Mouse (Mus musculus): ENCODE results near the gene Gpatch2. TPM values are rescaled to one million over a fixed set of nuclear protein-coding genes. Genes with fewer than 3 reads are reported as not detected.

Gene Gpatch2
- polyA plus RNA-seq, 1 experiment from 2014 or later: 11.9 TPM

DNA sequence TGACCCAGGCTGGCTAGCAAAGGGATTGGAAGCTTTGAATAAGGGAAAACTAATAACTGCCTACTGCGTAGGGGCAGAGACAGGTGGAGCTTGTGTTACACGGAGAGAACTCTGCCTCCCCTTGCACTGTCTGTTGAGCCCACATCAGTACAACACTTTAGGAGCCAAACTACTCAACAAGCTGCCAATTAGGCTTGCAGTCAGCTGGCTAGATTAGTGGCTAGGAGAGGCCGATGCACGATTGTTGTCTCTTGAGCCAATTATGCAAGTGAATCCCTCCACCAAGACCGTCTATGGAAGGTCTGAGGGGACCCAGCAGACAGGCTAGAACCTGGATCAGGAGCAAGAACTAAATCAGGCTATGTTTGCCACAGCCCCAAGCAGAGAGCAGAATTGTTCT lies 129.8 kb downstream of the Gpatch2 start:
- ATAC-seq (no peak), DNase-seq (ENCODE audit: low spot score) (no peak)
- H3K27ac ChIP-seq (ENCODE audit: low read length): no peak overlapping the region
- H3K4me1 ChIP-seq (ENCODE audit: insufficient read depth, low read depth, low read length): no peaks in the 10 kb centered on the region
- no peak overlapping the region for H3K4me3 ChIP-seq (ENCODE audit: low read depth, low read length)
- H3K27me3 ChIP-seq (replicated peaks; ENCODE audit: insufficient read depth, low read length): no peaks in the 10 kb centered on the region
- H3K9me3 ChIP-seq (ENCODE audit: low read length): no peaks in the 10 kb centered on the region
- TF ChIP-seq EP300 (IDR thresholded peaks at IDR 0.05) (no peak), CTCF (IDR thresholded peaks at IDR 0.05) (no peak)
- no peak overlapping the region for H3K4me2 ChIP-seq (replicated peaks; ENCODE audit: low read depth, low read length)
- H3K9ac ChIP-seq (replicated peaks; ENCODE audit: low read depth): no peak overlapping the region
- WGBS: 87% methylated on average over 5 of the region's 5 CpGs
- peaks cover 7% of the 10 kb centered on the region; the same call in 1 of the 2 replicates for H3K36me3 ChIP-seq (ENCODE audit: insufficient read depth, low read length)

DNA sequence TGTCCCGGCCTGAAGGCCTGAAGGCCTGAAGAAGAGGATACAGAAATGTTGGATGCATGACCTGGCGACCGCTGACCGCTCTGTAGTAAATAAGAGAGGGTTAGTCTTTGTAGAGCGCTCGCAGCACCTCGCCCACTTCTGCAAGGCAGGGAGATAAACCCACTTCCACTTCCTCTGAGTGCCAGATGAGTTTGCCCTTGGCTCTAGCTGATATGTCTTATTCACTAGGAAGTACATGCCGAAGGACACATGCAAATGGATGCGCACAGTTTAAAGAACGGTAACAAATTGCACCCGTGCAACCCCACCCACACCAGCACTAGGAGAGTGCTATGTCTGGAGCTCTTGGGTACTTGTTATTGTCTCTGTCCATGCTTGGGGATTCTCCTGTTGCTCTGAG lies 131.6 kb downstream of the Gpatch2 start:
- DNase-seq (ENCODE audit: low spot score) (no peak), ATAC-seq (no peak)
- H3K27me3 ChIP-seq (replicated peaks; ENCODE audit: insufficient read depth, low read length): no peaks in the 10 kb centered on the region
- H3K9ac ChIP-seq (replicated peaks; ENCODE audit: low read depth): no peak overlapping the region
- H3K4me3 ChIP-seq (ENCODE audit: low read depth, low read length): no peak overlapping the region
- 88% methylated on average over 11 of the region's 11 CpGs for WGBS
- H3K4me1 ChIP-seq (ENCODE audit: insufficient read depth, low read depth, low read length): no peaks in the 10 kb centered on the region
- H3K27ac ChIP-seq (ENCODE audit: low read length): no peak overlapping the region
- H3K36me3 ChIP-seq (ENCODE audit: insufficient read depth, low read length): peaks cover 7% of the 10 kb centered on the region; the same call in 1 of the 2 replicates
- H3K4me2 ChIP-seq (replicated peaks; ENCODE audit: low read depth, low read length): no peak overlapping the region
- TF ChIP-seq CTCF (IDR thresholded peaks at IDR 0.05) (no peak), EP300 (IDR thresholded peaks at IDR 0.05) (no peak)
- no peaks in the 10 kb centered on the region for H3K9me3 ChIP-seq (ENCODE audit: low read length)

DNA sequence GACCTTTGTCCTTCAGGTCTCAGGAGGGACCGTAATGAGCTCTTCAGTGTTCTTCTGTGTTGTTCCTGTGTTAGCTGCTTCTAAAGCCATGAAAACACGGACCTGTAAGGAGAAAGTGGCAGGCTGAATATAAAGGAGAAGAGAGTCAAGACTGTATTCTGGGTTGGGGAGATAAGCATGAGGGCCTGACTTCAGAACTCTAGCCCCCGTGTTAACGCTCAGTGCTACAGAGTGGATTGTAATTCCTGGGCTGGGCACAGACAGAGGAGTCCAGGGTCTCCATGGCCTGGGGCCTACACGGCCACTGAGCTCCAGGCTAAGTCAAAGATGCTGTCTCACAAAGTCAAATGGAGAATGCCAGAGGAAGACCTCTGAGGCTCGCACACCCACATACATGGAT lies 132.3 kb downstream of the Gpatch2 start:
- peaks cover 7% of the 10 kb centered on the region; the same call in 1 of the 2 replicates for H3K36me3 ChIP-seq (ENCODE audit: insufficient read depth, low read length)
- H3K4me2 ChIP-seq (replicated peaks; ENCODE audit: low read depth, low read length): no peak overlapping the region
- H3K9ac ChIP-seq (replicated peaks; ENCODE audit: low read depth): no peak overlapping the region
- H3K27me3 ChIP-seq (replicated peaks; ENCODE audit: insufficient read depth, low read length): no peaks in the 10 kb centered on the region
- H3K27ac ChIP-seq (ENCODE audit: low read length): no peak overlapping the region
- ATAC-seq: no peak
- 87% methylated on average over 6 of the region's 6 CpGs for WGBS
- no peaks in the 10 kb centered on the region for H3K4me1 ChIP-seq (ENCODE audit: insufficient read depth, low read depth, low read length)
- no peaks in the 10 kb centered on the region for H3K9me3 ChIP-seq (ENCODE audit: low read length)
- TF ChIP-seq CTCF (IDR thresholded peaks at IDR 0.05): no peak
- TF ChIP-seq EP300 (IDR thresholded peaks at IDR 0.05): no peak
- no peak for DNase-seq (ENCODE audit: low spot score)
- no peak overlapping the region for H3K4me3 ChIP-seq (ENCODE audit: low read depth, low read length)

DNA sequence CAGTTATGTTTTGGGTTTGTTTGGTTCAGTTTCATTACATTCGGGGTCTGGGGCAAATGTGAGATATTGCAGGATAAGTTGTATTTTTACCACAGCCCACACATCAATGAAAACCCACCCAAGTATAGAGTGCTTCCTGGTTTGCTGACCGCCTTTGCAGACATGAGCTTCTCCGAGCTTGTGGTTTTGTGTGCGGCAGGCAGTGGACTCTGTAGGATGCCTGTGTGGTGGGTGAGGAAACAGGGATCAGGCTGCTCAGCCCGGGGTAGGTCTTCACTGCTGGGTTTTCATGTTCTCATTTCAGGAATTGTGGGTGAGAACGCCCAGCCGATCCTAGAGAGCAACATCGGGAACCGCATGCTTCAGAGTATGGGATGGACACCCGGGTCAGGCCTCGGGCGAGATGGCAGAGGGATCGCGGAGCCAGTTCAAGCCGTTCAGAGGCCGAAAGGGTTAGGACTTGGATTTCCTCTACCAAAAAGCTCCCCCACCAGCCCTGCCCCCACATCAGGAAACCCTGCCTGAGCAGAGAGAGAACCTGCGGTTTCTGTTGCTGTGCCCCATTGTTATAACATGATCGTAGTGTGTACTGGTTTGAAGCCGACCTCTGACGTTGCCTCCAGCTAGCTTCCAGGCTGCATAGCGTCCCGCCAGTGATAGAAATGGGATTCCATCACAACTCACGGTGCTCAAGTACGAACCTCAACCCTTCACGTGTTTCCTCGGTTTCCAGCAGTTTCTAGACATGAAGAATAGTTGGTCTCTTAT lies 132.9 kb downstream of the Gpatch2 start:
- DNase-seq (ENCODE audit: low spot score) (no peak), ATAC-seq (no peak)
- TF ChIP-seq EP300 (IDR thresholded peaks at IDR 0.05): no peak
- no peak for TF ChIP-seq CTCF (IDR thresholded peaks at IDR 0.05)
- Histone ChIP-seq H3K4me3 (ENCODE audit: low read depth, low read length) (no peak overlapping the region), H3K9ac (replicated peaks; ENCODE audit: low read depth) (no peak overlapping the region), H3K36me3 (ENCODE audit: insufficient read depth, low read length) (peaks cover 7% of the 10 kb centered on the region; the same call in 1 of the 2 replicates), H3K27ac (ENCODE audit: low read length) (no peak overlapping the region), H3K9me3 (ENCODE audit: low read length) (no peaks in the 10 kb centered on the region), H3K4me2 (replicated peaks; ENCODE audit: low read depth, low read length) (no peak overlapping the region), H3K27me3 (replicated peaks; ENCODE audit: insufficient read depth, low read length) (no peaks in the 10 kb centered on the region), H3K4me1 (ENCODE audit: insufficient read depth, low read depth, low read length) (no peaks in the 10 kb centered on the region)
- 94% methylated on average over 26 of the region's 26 CpGs for WGBS

DNA sequence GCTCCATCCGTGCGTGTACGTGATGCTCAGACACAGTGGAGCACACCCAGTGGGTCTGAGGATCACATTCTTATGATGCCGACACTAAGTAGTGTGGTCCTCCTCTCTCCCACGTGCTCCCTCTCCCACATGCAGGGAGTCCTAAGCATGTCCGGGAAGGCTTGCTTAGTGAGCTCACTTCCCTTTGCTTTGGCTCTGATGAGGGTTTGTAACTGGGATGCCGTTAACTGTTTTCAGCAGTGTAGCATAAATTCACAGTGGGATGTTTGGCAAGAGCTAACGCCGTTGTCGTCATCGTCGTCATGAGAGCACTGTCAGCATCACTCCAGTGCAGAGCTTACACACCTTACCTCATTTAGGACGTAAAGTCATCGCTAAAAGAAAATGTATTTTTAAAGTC lies 133.6 kb downstream of the Gpatch2 start:
- 93% methylated on average over 14 of the region's 14 CpGs for WGBS
- no peak overlapping the region for H3K27ac ChIP-seq (ENCODE audit: low read length)

DNA sequence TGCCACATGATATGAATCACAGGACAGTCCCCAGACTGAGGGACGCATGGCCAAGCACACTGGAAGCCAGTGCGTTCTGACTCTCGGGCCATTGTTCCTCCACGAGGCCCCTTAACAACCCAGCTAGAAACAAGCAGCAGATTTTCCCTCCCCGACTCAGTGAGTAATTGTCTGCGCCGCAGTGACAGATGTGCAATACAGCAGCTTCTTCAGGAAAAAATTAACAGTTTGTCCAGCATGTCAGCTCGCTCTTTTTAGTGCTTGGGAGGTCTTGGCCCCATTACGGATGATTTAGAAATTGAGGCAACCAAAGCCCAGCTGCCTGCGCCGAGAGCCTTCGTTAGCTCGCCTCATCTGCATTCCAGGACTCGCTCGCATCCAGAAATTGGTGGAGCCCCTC lies 140.9 kb downstream of the Gpatch2 start:
- Histone ChIP-seq H3K4me3 (ENCODE audit: low read depth, low read length) (no peak overlapping the region), H3K9me3 (ENCODE audit: low read length) (no peaks in the 10 kb centered on the region), H3K27me3 (replicated peaks; ENCODE audit: insufficient read depth, low read length) (no peaks in the 10 kb centered on the region), H3K27ac (ENCODE audit: low read length) (no peak overlapping the region), H3K9ac (replicated peaks; ENCODE audit: low read depth) (no peak overlapping the region), H3K4me2 (replicated peaks; ENCODE audit: low read depth, low read length) (no peak overlapping the region), H3K4me1 (ENCODE audit: insufficient read depth, low read depth, low read length) (no peaks in the 10 kb centered on the region), H3K36me3 (ENCODE audit: insufficient read depth, low read length) (no peaks in the 10 kb centered on the region)
- ATAC-seq: peak; percentile 30; the same call in 1 of the 2 replicates
- TF ChIP-seq EP300 (IDR thresholded peaks at IDR 0.05) (no peak), CTCF (IDR thresholded peaks at IDR 0.05) (no peak)
- peak; percentile 26 for DNase-seq (ENCODE audit: low spot score)
- 58% methylated on average over 15 of the region's 15 CpGs for WGBS

More for the DNA sequence above, 133.6 kb downstream of the Gpatch2 start:
- ATAC-seq (no peak), DNase-seq (ENCODE audit: low spot score) (no peak)
- H3K9me3 ChIP-seq (ENCODE audit: low read length): no peaks in the 10 kb centered on the region
- no peaks in the 10 kb centered on the region for H3K27me3 ChIP-seq (replicated peaks; ENCODE audit: insufficient read depth, low read length)
- no peak for TF ChIP-seq EP300 (IDR thresholded peaks at IDR 0.05)
- TF ChIP-seq CTCF (IDR thresholded peaks at IDR 0.05): no peak
- H3K36me3 ChIP-seq (ENCODE audit: insufficient read depth, low read length): peaks cover 7% of the 10 kb centered on the region; the same call in 1 of the 2 replicates
- H3K4me1 ChIP-seq (ENCODE audit: insufficient read depth, low read depth, low read length): no peaks in the 10 kb centered on the region
- no peak overlapping the region for H3K9ac ChIP-seq (replicated peaks; ENCODE audit: low read depth)
- H3K4me2 ChIP-seq (replicated peaks; ENCODE audit: low read depth, low read length): no peak overlapping the region
- H3K4me3 ChIP-seq (ENCODE audit: low read depth, low read length): no peak overlapping the region
